Mouse (Mus musculus) inflammation-experienced regulatory T-cells, adult 6 months (primary cell): ENCODE data around the gene Lpin2. TPM values are rescaled to one million over a fixed set of nuclear protein-coding genes. Genes with fewer than 3 reads are reported as not detected.

Experiments
- ATAC-seq: one replicate; pipeline ENCODE4 v1.8.0; 2017
- polyA plus RNA-seq, 3 experiments: library from polyadenylated mRNA; unstranded; fragments of 100-300 nt; shearing (Covaris generic); gene quantifications; one replicate each; pipeline ENCODE4 v1.2.1; 2017

The Lpin2 gene
- polyA plus RNA-seq, result 10 to 100 TPM; 20.6 to 36.6 (median 30.0) TPM

DNA sequence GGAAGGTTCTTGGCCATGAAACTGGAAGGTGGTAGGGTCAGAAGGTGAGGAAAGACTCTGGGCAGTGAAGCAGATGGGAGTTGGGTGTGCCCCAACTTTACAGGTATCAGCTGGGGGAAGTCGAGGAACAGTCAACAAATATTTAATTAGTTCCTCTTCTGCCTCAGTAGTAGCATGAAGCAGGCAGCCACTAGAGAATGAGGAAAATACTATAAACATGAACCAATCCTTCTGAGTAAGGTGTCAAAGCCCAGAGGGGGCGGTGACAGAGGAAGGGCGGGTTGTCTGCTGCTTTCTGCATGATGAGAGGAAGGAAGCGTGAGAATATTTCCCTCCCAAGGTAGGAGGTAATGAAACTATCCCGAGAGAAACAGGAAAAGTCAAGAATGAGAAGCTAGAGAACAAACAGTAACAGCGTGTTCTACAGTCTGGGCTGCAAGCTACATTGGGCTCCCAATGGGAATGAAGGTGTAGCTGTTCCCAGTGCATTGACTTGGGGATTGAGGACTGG is at the start of gene Lpin2:
TSS of gene Lpin2 (plus strand) at position 350 of the 511 bp plus-strand sequence.
- no peak for ATAC-seq

DNA sequence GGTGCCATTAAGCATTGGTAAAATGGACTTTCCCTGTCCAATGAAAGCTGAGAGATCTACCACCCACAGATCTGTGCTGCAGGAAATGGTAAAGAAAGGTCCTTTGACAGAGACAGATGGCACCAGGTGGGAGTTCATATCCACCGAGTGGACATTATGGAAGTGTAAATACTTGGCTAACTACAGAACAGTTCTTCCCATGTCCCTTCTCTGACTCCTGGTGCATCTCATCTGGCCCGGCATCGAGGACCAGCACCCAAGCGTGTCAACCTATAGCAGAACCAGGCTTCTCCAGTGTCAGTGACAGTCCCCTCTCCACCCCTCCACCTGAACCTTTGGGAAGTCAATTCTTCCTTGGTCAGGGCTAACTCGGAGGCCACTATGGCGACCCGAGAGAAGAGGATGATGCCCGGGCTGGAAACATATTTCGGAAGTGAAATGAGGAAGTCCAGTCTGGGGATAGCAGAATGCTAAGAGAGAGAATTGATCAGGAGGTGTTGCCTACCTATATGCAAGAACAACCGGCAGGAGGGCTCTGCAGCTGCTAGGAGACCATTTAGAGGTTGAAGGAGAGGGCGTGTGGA is 49.4 kb upstream of the Lpin2 start:
- ATAC-seq, result no peak

DNA sequence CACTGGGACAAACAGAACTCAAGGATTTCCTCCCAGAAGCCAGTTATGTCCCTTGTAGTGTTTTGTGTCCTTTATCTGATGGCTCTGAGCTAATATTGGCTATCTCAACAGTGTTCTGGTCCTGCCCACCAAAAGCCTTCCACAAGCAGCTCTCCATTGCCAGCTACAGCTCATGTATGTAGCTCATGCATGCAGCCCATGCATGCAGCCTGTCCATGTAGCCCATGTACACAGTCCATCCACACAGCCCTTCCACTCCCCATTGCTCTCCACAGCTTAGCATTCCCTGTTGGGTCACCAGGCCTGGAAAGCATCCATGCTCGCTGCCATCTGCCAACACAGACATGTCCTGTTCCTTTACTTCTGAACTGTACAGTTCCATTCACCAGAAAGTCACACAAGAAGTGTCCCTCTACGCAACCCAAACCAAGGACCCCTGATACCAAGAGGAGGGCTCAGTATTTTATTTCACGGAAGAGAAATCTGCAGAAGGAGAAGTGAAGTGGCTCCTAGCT is 47.9 kb upstream of the Lpin2 start:
- ATAC-seq, result no peak

DNA sequence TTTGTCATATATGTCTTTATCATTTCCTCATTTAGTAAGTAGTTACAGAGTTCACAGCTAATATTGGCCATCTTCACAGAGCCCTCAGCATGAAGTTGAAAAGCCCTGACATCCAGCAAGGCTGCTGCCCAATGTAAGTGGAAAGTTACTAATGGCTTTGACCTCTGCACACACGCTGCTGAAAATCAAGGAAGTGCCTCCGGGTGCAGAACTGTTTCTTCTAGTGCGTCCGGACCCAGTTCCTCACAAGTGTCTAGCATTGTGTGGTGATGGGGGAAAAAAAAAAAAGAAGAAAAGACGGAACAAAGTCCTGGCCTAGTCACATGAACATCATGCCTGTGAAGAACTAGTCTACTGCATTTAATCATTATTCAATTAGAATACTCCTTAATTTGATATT is 47.3 kb upstream of the Lpin2 start:
- ATAC-seq, result no peak

DNA sequence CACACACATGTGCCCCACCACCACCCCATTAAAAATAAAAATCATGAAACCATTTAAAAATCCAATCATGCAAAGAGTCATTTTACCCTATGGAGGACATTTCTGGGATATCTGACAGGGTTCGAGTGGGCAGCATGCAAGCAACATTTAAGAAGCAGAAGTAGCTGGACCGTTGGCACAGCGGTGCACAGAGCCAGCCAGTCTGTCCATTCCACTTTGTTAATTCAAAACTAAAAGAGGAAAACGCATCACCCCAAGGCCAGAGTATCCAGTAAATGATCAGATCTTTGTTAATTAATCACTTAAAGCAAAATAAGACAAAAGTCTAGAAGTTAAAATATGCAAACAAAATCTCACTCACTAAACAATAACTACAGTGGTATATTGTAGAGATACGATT is 46.5 kb upstream of the Lpin2 start:
- no peak for ATAC-seq

DNA sequence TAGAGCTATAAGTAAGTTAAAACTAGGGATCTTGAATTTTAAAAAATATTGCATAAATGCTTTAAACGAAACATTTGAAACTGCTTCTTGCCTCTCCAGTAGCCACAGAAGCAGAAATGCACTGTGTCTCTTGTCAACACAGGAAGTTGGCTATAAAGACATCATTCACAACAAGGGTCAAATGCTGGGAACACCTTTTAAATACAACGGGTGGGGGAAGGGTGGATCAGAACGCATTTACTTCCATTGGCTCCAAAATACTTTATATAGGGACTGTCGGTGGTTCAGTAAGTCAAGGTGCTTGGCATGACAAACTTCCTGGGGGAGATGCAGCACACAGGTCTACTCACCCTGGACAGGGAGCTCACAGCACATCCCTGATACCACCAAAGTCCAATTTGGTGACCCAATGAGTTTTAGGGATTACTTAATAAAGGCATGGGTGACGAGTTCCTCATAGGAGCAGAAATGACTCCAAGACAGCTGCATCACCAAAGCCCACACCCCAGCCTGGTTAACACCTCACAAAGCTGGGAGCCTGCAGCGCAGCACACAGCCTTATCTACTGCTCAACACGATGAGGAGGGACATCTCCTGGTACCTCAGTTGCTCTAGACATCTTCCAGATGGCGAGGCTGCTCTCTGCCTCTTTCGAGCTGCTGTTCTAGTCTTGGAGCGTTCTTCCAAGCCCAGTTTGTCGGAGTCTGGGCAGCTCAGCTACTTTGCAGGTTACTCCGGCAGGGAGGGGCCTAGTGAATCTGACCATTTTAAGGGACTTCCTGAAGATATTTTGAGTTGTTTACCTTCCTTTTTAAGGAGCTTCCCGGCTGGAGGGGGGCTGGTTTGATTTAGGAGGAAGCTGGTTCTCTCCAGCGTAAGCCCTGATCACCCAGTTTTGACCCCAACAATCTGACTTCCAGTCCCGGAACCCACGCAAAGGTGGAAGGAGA is 45.7 kb upstream of the Lpin2 start:
- no peak for ATAC-seq

DNA sequence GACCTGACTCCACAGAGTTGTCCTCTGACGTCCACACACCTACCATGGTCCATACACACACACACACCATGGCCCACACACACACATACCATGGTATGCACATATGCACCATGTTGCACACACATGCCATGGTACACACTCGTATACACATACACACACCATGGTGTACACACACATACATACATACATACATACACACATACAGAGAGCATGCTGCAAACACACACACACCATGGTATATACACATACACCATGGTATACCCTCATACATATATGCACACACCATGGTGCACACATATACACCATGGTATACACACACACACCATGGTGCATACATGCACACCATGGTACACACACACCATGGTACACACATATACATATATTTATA is 45.0 kb upstream of the Lpin2 start:
- ATAC-seq, result no peak

DNA sequence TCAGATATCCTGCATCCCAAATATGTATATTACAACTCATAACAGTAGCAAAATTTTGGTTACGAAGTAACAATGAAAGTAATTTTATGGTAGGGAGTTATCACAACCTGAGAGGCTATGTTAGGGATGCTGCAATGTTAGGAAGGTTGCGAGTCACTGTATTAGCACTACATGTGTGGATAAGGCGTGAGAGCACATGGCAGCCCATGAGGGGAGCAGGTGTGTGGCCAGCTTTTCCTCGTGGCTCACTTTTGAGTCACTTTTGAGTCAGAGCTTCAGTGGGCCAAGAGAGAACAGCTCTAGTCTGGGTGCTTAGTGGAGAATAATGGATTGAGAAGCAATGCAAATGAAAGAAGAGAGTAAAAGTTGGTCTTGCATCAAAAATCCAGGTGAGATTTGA is 40.3 kb upstream of the Lpin2 start:
- no peak for ATAC-seq

DNA sequence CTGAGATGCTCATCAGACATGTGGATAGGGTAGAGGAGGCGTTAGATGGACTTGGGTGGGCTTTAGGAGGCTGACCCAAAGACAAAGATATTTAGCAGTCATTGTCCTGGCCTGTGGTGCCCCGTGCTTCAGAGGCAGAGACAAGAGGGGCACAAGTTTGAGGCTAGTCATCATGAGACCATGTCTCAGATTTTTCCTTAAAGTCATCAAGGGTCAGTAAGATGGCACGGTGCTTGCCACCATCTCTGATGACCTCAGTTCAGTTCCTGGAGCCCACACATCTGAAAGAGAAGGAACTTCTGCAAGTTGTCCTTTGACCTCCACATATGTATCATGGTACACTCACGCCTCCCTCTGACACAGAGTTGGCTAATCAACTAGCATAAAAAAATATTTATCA is 39.2 kb upstream of the Lpin2 start:
- no peak for ATAC-seq

DNA sequence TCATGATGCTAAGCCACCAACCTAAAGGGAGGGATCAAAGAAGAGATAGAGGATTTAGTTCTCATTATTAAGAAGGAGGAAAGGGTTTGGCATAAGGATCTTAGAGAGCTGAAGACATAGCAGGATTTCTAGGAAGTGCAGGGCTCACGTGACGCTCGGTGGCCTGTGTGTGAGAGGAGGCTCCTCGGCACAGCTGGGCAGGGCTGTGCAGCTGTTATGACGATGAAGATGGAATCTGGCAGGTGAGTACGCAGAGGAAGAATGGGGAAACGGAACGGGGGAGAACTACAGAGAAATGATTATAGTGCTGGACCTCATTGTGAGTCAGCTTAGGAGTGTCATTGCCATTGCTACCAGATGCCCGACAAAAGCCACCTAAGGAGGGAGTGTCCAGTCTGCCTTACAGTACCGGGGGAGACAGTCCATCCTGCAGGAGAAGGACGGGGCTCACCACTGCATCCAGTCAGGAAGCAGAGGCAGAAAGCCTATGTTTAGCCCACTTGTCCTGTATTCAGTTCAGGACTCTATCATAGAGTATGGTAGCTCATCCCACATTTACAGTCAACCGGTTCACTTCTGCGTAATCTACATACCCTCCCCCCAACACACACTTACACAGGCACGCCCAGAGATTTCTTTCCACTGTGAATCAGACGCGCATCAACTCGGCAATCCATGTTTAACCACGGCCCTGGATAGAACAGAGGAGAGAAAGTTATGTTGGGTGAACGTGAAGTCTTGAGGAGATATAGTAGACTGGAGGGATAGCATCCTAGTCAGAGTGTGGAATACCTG is 37.8 kb upstream of the Lpin2 start:
- ATAC-seq, result no peak

DNA sequence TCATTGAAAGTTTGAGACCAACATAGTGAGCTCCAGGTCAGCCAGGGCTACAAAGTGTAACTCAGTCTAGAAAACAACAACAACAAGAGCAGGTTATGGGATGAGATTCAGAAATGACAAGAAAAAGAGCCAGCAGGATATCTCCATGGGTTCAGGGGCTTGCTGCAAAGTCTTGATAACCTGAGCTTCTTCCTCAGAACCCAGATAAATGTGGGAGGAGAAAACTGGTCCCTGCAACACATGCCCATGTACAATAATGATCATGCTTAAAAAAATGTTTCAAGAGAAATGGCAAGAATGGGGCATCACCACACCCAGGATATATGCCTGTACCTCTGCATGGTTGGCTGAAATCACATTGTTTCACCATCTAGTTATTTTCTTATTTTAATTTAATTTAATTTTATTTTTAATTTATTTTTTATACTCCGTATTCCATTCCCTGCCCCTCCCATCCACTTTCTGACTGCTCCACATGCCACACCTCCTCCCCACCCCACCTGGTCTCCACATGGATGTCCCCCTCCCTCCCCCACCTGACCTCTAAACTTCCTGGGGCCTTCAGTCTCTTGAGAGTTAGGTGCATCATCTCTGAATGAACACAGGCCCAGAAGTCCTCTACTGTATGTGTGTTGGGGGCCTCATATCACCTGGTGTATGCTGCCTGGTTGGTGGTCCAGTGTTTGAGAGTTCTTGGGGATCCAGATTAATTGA is 37.0 kb upstream of the Lpin2 start:
- no peak for ATAC-seq

DNA sequence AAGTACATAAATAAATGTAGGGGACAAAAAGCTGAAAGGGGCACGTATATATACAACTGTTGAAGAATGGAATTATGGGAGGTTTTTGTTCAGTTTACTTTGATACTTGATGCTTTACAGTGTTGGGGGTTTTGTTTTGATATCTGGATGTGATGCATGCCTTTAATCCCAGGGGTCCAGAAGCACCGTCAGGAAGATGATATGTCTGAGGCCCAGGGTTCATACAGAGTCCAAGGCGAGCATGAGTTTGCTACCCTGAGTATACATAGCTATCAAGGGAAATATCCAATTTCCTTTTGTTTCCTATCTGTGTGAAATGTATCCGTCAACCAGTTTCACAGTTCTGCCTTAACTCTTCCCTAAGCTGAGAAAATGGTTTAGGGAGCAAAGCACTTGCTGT is 29.0 kb upstream of the Lpin2 start:
- no peak for ATAC-seq

DNA sequence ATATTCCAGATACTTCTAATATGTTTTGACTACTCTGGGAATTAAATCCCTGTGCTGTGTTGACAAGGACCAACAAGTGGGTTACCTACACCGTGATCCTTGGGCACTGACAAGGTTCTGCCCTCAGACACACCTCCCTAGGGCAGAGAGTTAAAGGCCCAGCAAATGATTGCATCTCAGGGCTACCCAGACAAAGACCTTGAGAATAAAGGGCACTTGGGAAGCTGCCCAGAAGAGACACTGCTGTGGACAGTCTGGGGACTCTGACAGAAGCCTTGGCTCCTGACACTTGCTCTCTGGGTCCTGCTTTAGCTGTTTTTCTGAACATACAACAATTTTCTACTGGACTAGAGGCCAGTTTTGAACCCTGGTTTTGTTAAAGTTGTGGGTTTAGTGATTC is 27.1 kb upstream of the Lpin2 start:
- no peak for ATAC-seq

DNA sequence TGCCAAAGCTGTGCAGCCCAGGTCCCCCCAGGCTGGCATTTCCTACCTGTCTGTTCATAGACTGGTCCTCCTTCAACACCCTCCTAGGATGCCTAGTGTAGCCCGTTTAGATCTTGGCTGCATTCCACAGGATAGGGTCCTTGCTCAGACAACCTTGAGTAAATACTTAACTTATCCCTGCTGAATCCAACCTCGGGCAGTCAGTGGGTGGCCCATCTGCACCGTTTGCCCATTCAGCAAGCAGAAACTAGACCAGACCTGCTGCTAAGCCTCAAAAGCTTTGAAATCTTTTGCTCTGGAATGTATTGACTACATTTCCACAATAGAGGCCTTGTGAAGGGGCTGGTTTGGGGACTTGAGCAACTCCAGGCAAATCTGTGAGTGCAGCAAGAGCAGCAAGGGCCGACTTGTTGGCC is 23.2 kb upstream of the Lpin2 start:
- ATAC-seq, result no peak

DNA sequence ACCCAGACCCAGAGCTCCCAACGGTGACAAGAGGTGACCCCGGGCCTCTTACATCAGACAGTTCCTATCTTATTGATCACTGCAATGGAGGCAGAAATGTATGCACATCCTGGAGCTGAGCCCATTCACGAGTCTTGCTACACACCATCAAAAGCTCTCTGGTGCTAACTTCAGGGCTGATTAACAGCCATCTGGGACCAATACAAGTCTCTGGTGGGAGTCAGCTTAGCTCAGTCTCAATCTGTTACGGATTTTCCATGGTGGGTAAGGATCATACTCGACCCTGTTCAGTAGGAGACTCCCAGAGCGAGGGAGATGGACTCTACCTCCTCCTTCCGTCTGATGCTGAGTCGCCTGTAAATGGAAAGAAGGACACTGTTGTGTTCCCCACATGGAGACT is 22.6 kb upstream of the Lpin2 start:
- no peak for ATAC-seq

DNA sequence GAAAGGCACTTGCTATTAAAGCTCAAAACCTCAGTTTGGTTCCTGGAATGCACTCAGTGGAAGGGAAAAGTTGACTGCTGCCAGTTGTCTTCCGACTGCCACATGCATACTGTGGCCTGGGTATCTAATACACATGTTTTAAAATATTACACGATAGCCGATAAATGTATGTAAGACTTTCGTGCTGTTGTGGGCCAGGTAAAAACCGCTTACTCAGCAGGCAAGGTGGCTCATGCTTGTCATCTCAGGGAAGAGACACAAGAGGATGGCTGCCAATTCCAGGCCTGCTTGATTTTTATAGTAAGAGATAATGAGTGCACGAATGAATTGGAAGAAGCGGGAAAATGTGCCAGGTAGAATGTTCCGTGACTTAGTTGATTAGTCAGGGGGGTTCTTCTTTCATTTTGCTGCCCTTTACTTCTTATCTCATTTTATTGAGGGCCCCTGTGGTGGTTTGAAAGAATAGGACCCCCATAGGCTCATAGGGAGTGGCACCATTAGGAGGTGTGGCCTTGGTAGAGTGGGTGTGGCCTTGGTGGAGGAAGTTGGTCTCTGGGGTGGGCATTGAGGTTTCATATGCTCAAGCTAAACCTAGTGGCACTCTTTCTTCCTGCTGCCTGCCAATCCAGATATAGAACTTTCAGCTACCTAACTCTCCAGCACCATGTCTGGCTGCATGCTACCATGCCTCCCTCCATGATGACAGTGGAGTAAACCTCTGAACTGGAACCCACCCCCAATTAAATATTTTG is 21.9 kb upstream of the Lpin2 start:
- ATAC-seq, result no peak

DNA sequence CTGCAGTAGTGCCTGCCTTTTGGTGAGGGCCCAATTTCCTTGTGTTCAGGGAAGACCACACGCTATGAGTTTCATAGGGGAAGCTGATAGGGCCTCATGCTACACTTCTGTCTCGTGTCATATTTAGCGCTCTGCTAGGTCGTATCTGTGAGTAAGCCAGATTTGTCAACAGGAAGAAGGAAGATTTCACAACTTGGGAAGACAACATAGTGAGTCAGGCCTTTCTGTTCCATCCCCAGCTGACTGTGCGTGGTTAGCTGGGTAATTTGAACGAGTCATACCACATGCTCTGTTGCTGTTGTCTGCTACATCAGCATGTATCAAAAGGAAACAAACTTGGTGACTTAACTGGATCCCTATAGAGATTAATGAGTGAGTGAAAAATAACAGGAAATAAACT is 17.4 kb upstream of the Lpin2 start:
- ATAC-seq, result peak; percentile 38

DNA sequence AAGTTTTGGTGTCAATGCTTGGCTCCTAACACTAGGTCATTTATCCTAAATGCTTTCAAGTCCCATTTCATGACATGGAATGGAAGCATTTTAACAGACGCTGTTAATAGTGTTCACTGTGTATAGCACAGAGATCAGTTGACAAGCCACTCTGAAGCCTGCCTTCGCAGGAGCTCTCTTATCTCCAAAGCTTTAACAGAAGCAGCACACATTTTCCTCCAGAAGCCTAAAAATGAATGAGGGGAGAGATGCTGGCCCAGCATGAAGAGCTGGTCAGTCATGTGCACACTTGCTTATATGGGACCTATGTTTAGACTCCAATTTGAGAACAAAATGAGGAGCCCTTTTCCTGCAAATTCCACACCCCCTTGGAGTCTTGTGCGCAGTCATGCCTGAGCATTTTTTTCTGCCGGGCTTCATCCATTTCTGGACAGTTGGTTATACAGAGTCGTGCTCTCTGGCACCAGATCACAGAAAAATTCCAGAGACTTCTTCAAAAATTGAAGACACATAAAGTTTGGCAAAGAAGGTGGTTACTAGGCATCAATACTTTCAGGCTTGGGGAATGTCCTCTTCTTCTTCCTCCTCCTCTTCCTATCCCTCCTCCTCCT is 14.1 kb upstream of the Lpin2 start:
- ATAC-seq, result no peak

DNA sequence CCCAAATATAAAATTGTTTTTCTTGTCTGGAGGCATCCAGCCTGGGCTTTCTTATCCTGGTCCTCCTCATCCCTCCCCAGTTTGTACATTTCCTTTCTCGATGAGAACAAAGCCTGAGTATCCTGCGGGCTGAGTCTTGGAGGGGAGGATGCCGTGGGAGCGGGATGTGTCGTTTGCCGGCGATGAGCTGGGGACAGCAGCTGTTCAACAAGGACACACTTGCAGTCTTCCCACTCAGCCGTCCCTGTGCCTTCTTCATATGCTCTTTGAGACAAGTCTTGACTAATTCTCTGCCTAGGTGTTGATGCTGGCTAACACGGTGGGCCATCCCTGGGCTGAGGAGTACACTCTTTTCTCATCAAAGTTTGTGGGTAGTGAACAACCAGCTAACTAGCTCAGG is 13.5 kb upstream of the Lpin2 start:
- ATAC-seq, result no peak

DNA sequence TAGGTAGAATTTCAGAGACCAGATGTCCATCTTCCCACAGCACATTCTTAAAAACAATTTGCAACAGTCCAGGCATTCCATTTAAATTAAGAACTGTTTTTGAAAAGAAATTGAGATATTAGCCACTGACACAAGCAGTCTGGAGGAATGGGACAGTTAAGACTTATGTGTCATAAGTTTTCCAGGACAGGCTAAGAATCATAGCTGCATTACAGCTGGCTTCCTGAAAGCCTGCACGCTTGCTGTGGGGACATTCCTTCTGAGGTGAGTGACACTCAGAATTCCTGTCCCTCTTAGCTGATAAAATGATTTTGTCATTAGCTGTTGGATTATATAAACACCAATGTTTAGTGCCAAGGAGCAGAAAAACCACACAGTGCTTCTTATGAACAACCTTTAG is 12.7 kb upstream of the Lpin2 start:
- no peak for ATAC-seq

DNA sequence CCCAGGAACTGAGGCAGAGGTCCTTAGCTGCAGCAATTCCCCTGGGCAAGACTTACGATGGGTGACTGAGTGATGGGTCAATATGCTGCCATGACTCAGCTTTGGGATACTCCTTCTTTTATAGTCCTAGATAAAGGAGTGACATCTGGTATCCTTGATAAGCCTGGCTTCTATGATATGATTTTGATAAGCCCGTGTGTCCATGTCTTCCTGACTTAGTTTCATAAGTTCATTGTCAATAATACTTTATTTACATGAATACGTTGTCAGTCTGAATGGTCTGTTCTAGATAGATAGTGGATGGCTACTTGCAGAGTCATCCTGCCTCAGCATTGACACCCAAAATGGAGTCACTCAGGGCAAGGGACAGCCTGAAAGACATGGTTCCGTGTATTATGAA is 11.2 kb upstream of the Lpin2 start:
- ATAC-seq, result no peak
